Mouse (Mus musculus): ENCODE data around the gene Ube3b. TPM values are rescaled to one million over a fixed set of nuclear protein-coding genes. Genes with fewer than 3 reads are reported as not detected.

The Ube3b gene
- polyA plus RNA-seq, 1 experiment from 2014 or later: 44.9 TPM

GRCm38 (mm10) chr5:114384448-114384847, 4.0 kb downstream of the Ube3b start:
- H3K36me3 ChIP-seq (ENCODE audit: control insufficient read depth, insufficient read depth): peaks cover 13% of the 10 kb centered on the region
- H3K9me3 ChIP-seq (ENCODE audit: control insufficient read depth, low read length): no peaks in the 10 kb centered on the region
- WGBS: 94% methylated on average over 8 of the region's 8 CpGs
- H3K27ac ChIP-seq (ENCODE audit: low read length): no peak overlapping the region
- H3K4me2 ChIP-seq (ENCODE audit: low read length): no peak overlapping the region
- no peak for ATAC-seq
- no peak overlapping the region for H3K9ac ChIP-seq (replicated peaks; ENCODE audit: low read depth, low read length)
- H3K4me3 ChIP-seq (replicated peaks; ENCODE audit: low read length): no peak overlapping the region
- H3K4me1 ChIP-seq (replicated peaks; ENCODE audit: control insufficient read depth, insufficient read depth, low read length): peaks cover 17% of the 10 kb centered on the region
- no peaks in the 10 kb centered on the region for H3K27me3 ChIP-seq (replicated peaks; ENCODE audit: control insufficient read depth, insufficient read depth, low read length)

GRCm38 (mm10) chr5:114393169-114393568, 12.8 kb downstream of the Ube3b start:
- no peak for ATAC-seq
- 82% methylated on average over 9 of the region's 9 CpGs for WGBS
- no peaks in the 10 kb centered on the region for H3K4me1 ChIP-seq (replicated peaks; ENCODE audit: control insufficient read depth, insufficient read depth, low read length)

DNA sequence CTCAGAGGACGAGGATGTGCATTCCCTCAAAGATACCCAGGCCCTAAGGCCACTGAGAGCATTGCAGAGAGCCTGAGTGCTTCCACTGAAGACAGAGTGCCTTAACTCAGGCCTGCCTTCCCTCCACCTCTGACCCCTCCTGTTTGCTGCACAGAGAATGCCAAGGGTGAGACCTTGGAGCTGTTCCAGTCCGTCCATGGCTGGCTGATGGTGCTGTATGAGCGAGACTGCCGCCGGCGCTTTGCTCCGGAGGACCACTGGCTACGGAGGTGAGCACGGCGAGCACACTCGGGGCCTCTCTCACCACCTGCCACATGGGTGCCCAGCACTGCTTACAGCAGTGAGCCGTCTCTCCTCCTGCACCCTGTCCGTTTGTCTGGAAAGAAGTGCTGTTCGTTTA, 26.2 kb downstream of the Ube3b start:
- Histone ChIP-seq H3K4me1 (replicated peaks; ENCODE audit: control insufficient read depth, insufficient read depth, low read length) (no peaks in the 10 kb centered on the region), H3K4me2 (ENCODE audit: low read length) (no peak overlapping the region), H3K27me3 (replicated peaks; ENCODE audit: control insufficient read depth, insufficient read depth, low read length) (no peaks in the 10 kb centered on the region), H3K36me3 (ENCODE audit: control insufficient read depth, insufficient read depth) (peaks cover 58% of the 10 kb centered on the region), H3K9ac (replicated peaks; ENCODE audit: low read depth, low read length) (no peak overlapping the region), H3K27ac (ENCODE audit: low read length) (no peak overlapping the region), H3K9me3 (ENCODE audit: control insufficient read depth, low read length) (no peaks in the 10 kb centered on the region), H3K4me3 (replicated peaks; ENCODE audit: low read length) (no peak overlapping the region)
- 93% methylated on average over 14 of the region's 14 CpGs for WGBS
- no peak for ATAC-seq

More at GRCm38 (mm10) chr5:114393169-114393568, 12.8 kb downstream of the Ube3b start:
- Histone ChIP-seq H3K9me3 (ENCODE audit: control insufficient read depth, low read length) (no peaks in the 10 kb centered on the region), H3K36me3 (ENCODE audit: control insufficient read depth, insufficient read depth) (peaks cover 14% of the 10 kb centered on the region), H3K27me3 (replicated peaks; ENCODE audit: control insufficient read depth, insufficient read depth, low read length) (no peaks in the 10 kb centered on the region), H3K27ac (ENCODE audit: low read length) (no peak overlapping the region), H3K9ac (replicated peaks; ENCODE audit: low read depth, low read length) (no peak overlapping the region), H3K4me2 (ENCODE audit: low read length) (no peak overlapping the region), H3K4me3 (replicated peaks; ENCODE audit: low read length) (no peak overlapping the region)

- no peaks in the 10 kb centered on the region for H3K4me1 ChIP-seq (replicated peaks; ENCODE audit: control insufficient read depth, insufficient read depth, low read length)
- H3K4me2 ChIP-seq (ENCODE audit: low read length): no peak overlapping the region
- H3K9me3 ChIP-seq (ENCODE audit: control insufficient read depth, low read length): no peaks in the 10 kb centered on the region
- H3K36me3 ChIP-seq (ENCODE audit: control insufficient read depth, insufficient read depth): peaks cover 61% of the 10 kb centered on the region
- H3K27ac ChIP-seq (ENCODE audit: low read length): no peak overlapping the region
- no peak overlapping the region for H3K4me3 ChIP-seq (replicated peaks; ENCODE audit: low read length)
- ATAC-seq: no peak
- H3K27me3 ChIP-seq (replicated peaks; ENCODE audit: control insufficient read depth, insufficient read depth, low read length): no peaks in the 10 kb centered on the region
- 73% methylated on average over 10 of the region's 10 CpGs for WGBS
- no peak overlapping the region for H3K9ac ChIP-seq (replicated peaks; ENCODE audit: low read depth, low read length)
These were observed 26.9 kb downstream of the Ube3b start for GRCm38 (mm10) chr5:114407269-114407668.

DNA sequence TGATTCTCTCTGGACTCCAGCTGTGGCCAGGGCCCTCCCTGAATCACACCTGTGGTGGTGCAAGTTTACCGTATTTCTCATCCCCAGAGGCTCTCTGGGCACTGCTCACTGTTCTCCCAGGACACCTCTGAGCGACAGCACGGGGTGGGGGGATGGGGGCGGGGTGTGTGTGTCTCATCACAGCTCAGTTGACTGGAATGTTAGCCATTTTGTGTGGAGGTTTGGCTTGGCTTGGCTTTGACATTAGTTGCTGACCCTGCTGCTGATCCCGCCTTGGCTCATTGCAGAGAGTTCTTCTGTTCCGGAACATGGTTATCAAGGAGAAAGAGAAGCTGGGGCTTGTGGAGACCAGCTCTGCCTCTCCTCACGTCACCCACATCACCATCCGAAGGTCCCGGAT, 27.4 kb downstream of the Ube3b start:
- Histone ChIP-seq H3K4me2 (ENCODE audit: low read length) (no peak overlapping the region), H3K27ac (ENCODE audit: low read length) (no peak overlapping the region), H3K9ac (replicated peaks; ENCODE audit: low read depth, low read length) (no peak overlapping the region), H3K27me3 (replicated peaks; ENCODE audit: control insufficient read depth, insufficient read depth, low read length) (no peaks in the 10 kb centered on the region), H3K4me1 (replicated peaks; ENCODE audit: control insufficient read depth, insufficient read depth, low read length) (no peaks in the 10 kb centered on the region), H3K9me3 (ENCODE audit: control insufficient read depth, low read length) (no peaks in the 10 kb centered on the region), H3K36me3 (ENCODE audit: control insufficient read depth, insufficient read depth) (peaks cover 61% of the 10 kb centered on the region), H3K4me3 (replicated peaks; ENCODE audit: low read length) (no peak overlapping the region)
- ATAC-seq: no peak
- 91% methylated on average over 9 of the region's 9 CpGs for WGBS

DNA sequence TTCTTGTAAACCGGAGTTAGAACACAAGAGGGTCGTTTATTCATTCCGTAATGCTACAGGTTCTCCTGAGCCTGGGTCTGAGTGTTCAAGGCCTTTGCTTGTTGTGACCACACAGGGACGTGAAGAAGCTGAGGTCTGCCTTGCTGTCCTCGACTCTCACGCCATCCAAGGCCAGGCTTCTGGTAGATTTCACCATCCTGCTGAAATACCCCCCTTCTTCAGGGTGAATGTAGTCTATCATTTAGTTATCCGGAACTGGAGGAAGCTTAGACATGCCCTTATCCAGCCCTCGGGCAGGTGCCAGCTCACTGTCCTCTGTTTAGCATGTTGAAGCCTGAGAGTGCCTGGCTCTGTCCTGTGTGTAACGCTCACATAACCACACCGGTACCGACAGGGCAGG, 28.4 kb downstream of the Ube3b start:
- H3K27me3 ChIP-seq (replicated peaks; ENCODE audit: control insufficient read depth, insufficient read depth, low read length): no peaks in the 10 kb centered on the region
- no peak overlapping the region for H3K4me2 ChIP-seq (ENCODE audit: low read length)
- H3K36me3 ChIP-seq (ENCODE audit: control insufficient read depth, insufficient read depth): peaks cover 56% of the 10 kb centered on the region
- no peak overlapping the region for H3K4me3 ChIP-seq (replicated peaks; ENCODE audit: low read length)
- H3K4me1 ChIP-seq (replicated peaks; ENCODE audit: control insufficient read depth, insufficient read depth, low read length): no peaks in the 10 kb centered on the region
- ATAC-seq: no peak
- no peaks in the 10 kb centered on the region for H3K9me3 ChIP-seq (ENCODE audit: control insufficient read depth, low read length)
- H3K9ac ChIP-seq (replicated peaks; ENCODE audit: low read depth, low read length): no peak overlapping the region
- no peak overlapping the region for H3K27ac ChIP-seq (ENCODE audit: low read length)
- WGBS: 92% methylated on average over 11 of the region's 11 CpGs

- ATAC-seq: no peak
- Histone ChIP-seq H3K4me2 (ENCODE audit: low read length) (no peak overlapping the region), H3K9me3 (ENCODE audit: control insufficient read depth, low read length) (no peaks in the 10 kb centered on the region), H3K9ac (replicated peaks; ENCODE audit: low read depth, low read length) (no peak overlapping the region), H3K4me3 (replicated peaks; ENCODE audit: low read length) (no peak overlapping the region), H3K36me3 (ENCODE audit: control insufficient read depth, insufficient read depth) (peaks cover 43% of the 10 kb centered on the region), H3K27ac (ENCODE audit: low read length) (no peak overlapping the region), H3K27me3 (replicated peaks; ENCODE audit: control insufficient read depth, insufficient read depth, low read length) (no peaks in the 10 kb centered on the region), H3K4me1 (replicated peaks; ENCODE audit: control insufficient read depth, insufficient read depth, low read length) (no peaks in the 10 kb centered on the region)
- WGBS: 86% methylated on average over 13 of the region's 13 CpGs
These were observed 30.0 kb downstream of the Ube3b start for GRCm38 (mm10) chr5:114410429-114410828.

DNA sequence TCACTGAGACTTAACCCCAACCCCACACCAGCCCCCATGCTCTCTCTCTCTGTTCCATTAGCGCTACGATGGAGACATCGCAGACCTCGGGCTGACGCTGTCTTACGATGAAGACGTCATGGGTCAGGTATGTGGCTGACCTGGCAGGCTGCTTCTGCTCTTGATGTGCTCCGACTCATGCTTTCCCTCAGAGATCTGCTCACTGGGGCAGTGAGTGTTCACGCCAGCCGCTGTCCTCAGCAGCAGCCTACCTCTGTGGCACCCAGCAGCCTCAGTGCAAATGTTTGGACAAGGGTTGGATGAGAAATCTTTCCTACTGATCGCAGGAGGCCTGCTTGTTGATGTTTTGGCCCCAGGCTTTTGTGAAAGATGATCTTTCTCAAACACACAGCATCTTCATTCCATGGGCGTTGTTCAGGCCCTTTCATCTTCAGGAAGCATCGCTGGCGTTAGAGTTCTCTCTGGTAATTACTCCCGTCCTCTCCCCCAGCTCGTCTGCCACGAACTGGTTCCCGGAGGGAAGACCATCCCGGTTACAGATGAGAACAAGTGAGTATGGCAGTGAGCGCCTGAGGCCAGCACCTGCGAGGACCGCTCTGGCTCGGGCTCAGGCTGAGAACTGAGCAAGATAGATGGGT, 32.1 kb downstream of the Ube3b start:
- no peak for ATAC-seq
- Histone ChIP-seq H3K4me3 (replicated peaks; ENCODE audit: low read length) (no peak overlapping the region), H3K36me3 (ENCODE audit: control insufficient read depth, insufficient read depth) (peaks cover 36% of the 10 kb centered on the region), H3K9ac (replicated peaks; ENCODE audit: low read depth, low read length) (no peak overlapping the region), H3K27me3 (replicated peaks; ENCODE audit: control insufficient read depth, insufficient read depth, low read length) (no peaks in the 10 kb centered on the region), H3K9me3 (ENCODE audit: control insufficient read depth, low read length) (no peaks in the 10 kb centered on the region), H3K4me2 (ENCODE audit: low read length) (no peak overlapping the region), H3K27ac (ENCODE audit: low read length) (no peak overlapping the region), H3K4me1 (replicated peaks; ENCODE audit: control insufficient read depth, insufficient read depth, low read length) (no peaks in the 10 kb centered on the region)
- WGBS: 88% methylated on average over 23 of the region's 23 CpGs

DNA sequence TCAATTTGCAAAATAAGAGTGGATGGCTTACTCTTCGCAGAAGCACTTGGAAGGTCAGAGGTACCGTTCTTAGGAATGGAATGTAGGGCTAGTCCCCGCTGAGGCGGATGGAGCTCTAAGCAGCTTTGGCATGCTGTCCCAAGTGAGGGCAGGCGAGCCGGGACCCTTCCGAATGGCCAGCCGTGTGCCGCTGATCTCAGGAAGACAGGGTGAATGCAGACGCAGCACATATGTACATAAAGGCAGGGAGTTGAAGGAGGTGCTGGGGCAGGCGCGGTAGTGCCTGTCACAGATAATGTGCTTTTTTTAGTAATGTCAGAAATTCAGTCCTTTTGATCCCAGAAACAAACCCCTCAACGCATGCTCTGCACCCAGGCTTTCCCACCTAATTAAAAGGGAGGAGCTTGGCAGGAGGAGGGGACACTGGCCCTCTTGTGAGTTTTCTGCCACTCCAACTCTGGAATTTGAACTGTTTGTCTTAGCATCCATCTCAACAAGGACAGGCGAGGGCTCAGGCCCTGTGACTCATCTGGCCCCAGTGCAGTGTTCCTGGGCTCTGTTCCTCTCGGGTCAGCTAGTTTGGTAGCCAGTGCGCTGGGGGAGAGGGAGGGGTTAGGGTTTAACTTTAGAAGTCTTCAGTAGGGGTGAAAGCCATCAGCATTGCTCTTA, 32.8 kb downstream of the Ube3b start:
- Histone ChIP-seq H3K27me3 (replicated peaks; ENCODE audit: control insufficient read depth, insufficient read depth, low read length) (no peaks in the 10 kb centered on the region), H3K9me3 (ENCODE audit: control insufficient read depth, low read length) (no peaks in the 10 kb centered on the region), H3K4me3 (replicated peaks; ENCODE audit: low read length) (no peak overlapping the region), H3K36me3 (ENCODE audit: control insufficient read depth, insufficient read depth) (peaks cover 30% of the 10 kb centered on the region), H3K27ac (ENCODE audit: low read length) (no peak overlapping the region), H3K4me1 (replicated peaks; ENCODE audit: control insufficient read depth, insufficient read depth, low read length) (no peaks in the 10 kb centered on the region), H3K4me2 (ENCODE audit: low read length) (no peak overlapping the region), H3K9ac (replicated peaks; ENCODE audit: low read depth, low read length) (no peak overlapping the region)
- no peak for ATAC-seq
- WGBS: 87% methylated on average over 16 of the region's 16 CpGs

Data from forebrain, embryonic 16.5 days (tissue).